Comparison of ENCODE assay signal across 13 mouse cellular contexts in the genomic region with DNA sequence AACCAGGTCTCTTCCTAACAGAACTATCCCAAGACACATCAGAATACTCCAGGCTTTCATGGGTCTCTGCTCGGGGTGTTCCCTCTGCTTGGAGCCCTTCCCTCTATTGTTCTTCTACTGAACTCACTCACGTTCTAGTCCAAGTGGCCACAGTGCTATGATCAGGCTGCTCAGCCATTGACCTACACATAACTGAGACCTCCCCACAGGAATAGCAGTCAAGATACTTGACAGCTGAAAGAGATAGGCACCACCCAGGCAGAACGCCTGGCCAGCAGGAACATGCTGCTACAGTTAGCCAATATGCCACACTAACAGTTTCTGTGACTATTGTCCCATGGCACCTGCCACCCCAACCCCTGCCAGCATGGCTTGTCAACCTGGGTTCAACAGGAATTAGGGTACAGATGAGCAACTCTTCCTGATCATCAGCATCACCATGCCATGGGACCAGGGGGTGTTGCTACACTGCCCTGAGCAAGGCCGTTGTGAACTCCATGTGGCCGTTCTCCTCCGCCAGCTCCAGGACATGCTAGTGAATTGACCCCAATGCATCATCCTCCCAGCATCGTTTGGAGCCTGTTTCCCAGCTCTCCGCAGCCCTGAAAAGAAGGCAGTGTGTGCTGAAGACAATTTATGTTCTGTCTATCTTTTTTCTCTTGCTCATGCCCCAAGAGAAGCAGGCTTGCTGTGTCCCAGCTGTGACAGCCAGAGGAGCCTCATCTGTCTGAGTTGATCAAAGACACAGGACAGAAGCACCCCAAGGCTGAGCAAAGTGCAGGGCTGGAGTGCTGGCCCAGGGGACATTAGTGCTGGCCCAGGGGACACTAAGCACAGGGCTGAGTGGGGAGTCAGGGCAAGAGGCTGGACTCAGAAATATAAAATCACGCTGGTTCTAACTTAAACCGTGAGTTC. TPM values are rescaled to one million over a fixed set of nuclear protein-coding genes. Genes with fewer than 3 reads are reported as not detected.
A peak's percentile ranks its signal among the peaks of the same experiment; 100 is the strongest.
DNase-seq lines count a peak whose midpoint lies in the region; ATAC-seq and TF ChIP-seq lines count a peak whose summit lies in the region.
"Had no signal": no experiment of that assay in that cellular context is flagged by ENCODE, and none has a peak within 500 bp of the region (broad histone marks: within the 10 kb centered on the region; RNA-seq: fewer than 3 reads in every experiment).

No protein-coding gene starts in this region.

- no peaks in the 10 kb centered on the region for H3K27me3 ChIP-seq in kidney, embryonic 15.5 days
- H3K27me3 ChIP-seq in midbrain, embryonic 10.5 days (ENCODE audit: low read depth, poor library complexity, severe bottlenecking) = no peaks in the 10 kb centered on the region
- no peaks in the 10 kb centered on the region for H3K27me3 ChIP-seq in midbrain, embryonic 11.5 days (ENCODE audit: control insufficient read depth, insufficient read depth, low read length)

- no peak overlapping the region for H3K9ac ChIP-seq in kidney, embryonic 15.5 days
- H3K9ac ChIP-seq in midbrain, embryonic 11.5 days (ENCODE audit: low read length) = no peak overlapping the region
- H3K9ac ChIP-seq: lung, embryonic 14.5 days had no signal

- no peak for DNase-seq in gastrocnemius, adult 2 months
- DNase-seq in gastrocnemius, postnatal 10 days = no peak
- DNase-seq in kidney, adult 8-10 months = no peak
- no peak for DNase-seq in midbrain, embryonic 10.5 days (ENCODE audit: low spot score)
- DNase-seq in midbrain, embryonic 11.5 days (ENCODE audit: low spot score, missing footprints) = no peak
- DNase-seq in mesoderm, embryonic 11.5 days (ENCODE audit: low read depth, low spot score) = peak; percentile 43
- no peak for DNase-seq in B cell, adult 2 months
- DNase-seq: cerebellum, adult 2 months; gastrocnemius, postnatal 36 days; lung, embryonic 14.5 days had no signal

- TF ChIP-seq CTCF in gastrocnemius, adult 2 months (IDR thresholded peaks at IDR 0.05) = no peak

- H3K36me3 ChIP-seq in kidney, embryonic 15.5 days = no peaks in the 10 kb centered on the region
- H3K36me3 ChIP-seq in midbrain, embryonic 10.5 days = no peaks in the 10 kb centered on the region
- H3K36me3 ChIP-seq in midbrain, embryonic 11.5 days (ENCODE audit: control insufficient read depth, insufficient read depth, low read length) = no peaks in the 10 kb centered on the region

- ATAC-seq in kidney, embryonic 15.5 days (replicated peaks; ENCODE audit: low FRiP score) = no peak; the same call in 1 of the 2 replicates
- no peak for ATAC-seq in midbrain, embryonic 11.5 days (ENCODE audit: low FRiP score)
- ATAC-seq: forebrain, embryonic 14.5 days; inflammation-experienced regulatory T-cells, adult 6 months had no signal

- H3K4me1 ChIP-seq in kidney, embryonic 15.5 days = peaks cover 39% of the 10 kb centered on the region
- H3K4me1 ChIP-seq in midbrain, embryonic 10.5 days = peaks cover 28% of the 10 kb centered on the region
- H3K4me1 ChIP-seq in midbrain, embryonic 11.5 days (ENCODE audit: control insufficient read depth, insufficient read depth, low read length) = no peaks in the 10 kb centered on the region

- 39% methylated on average over 10 of the region's 10 CpGs for WGBS in kidney, embryonic 15.5 days
- 83% methylated on average over 10 of the region's 10 CpGs for WGBS in midbrain, embryonic 10.5 days
- WGBS in midbrain, embryonic 11.5 days = 79% methylated on average over 10 of the region's 10 CpGs

- H3K4me3 ChIP-seq in gastrocnemius, adult 2 months = no peak overlapping the region
- no peak overlapping the region for H3K4me3 ChIP-seq in kidney, embryonic 15.5 days (replicated peaks)
- H3K4me3 ChIP-seq in midbrain, embryonic 10.5 days = no peak overlapping the region
- H3K4me3 ChIP-seq in midbrain, embryonic 11.5 days (ENCODE audit: low read depth, low read length) = no peak overlapping the region

- H3K9me3 ChIP-seq in kidney, embryonic 15.5 days (replicated peaks) = no peaks in the 10 kb centered on the region
- H3K9me3 ChIP-seq in midbrain, embryonic 10.5 days (replicated peaks) = no peaks in the 10 kb centered on the region
- H3K9me3 ChIP-seq in midbrain, embryonic 11.5 days (ENCODE audit: control insufficient read depth, low read length) = no peaks in the 10 kb centered on the region

- peak overlapping the region; percentile 63 for H3K27ac ChIP-seq in gastrocnemius, adult 2 months
- peak overlapping the region; percentile 45; the same call in 1 of the 2 replicates for H3K27ac ChIP-seq in kidney, embryonic 15.5 days
- peak overlapping the region; percentile 35 for H3K27ac ChIP-seq in midbrain, embryonic 10.5 days (replicated peaks)
- no peak overlapping the region for H3K27ac ChIP-seq in midbrain, embryonic 11.5 days (ENCODE audit: low read depth, low read length)

- H3K4me2 ChIP-seq in kidney, embryonic 15.5 days = no peak overlapping the region
- H3K4me2 ChIP-seq in midbrain, embryonic 11.5 days = no peak overlapping the region
- H3K4me2 ChIP-seq: lung, embryonic 14.5 days had no signal

- intact Hi-C loops in gastrocnemius, adult 2 months (cut with DNase I) = loop anchor here (5.0 kb wide), 1 partner anchor 36 kb away; no protein-coding TSS in a partner anchor

RNA-seq across cellular contexts. Expression of gene Galnt18, which starts 41.1 kb away (rescaled TPM):
- total RNA-seq in gastrocnemius, adult 2 months (2021) = 1 to 10 TPM; 3.1 to 4.4 TPM
- 10 to 100 TPM in 1 of 2 experiments, 1 to 10 TPM in 1; 9.6 to 10.0 TPM for total RNA-seq in gastrocnemius, postnatal 10 days (2021)
- 29.2 and 31.8 TPM in 2 replicates for polyA plus RNA-seq in kidney, embryonic 15.5 days (2015; fragmentation: Nextera tagmentation; extraction: Ambion mirVana)
- polyA plus RNA-seq in midbrain, embryonic 10.5 days (2016; fragmentation: Nextera tagmentation; extraction: Ambion mirVana) = 6.6 and 6.8 TPM in 2 replicates
- 4.1 and 4.4 TPM in 2 replicates for polyA plus RNA-seq in midbrain, embryonic 11.5 days (2014; fragmentation: Nextera tagmentation; extraction: Ambion mirVana)
- polyA plus RNA-seq: inflammation-experienced regulatory T-cells, adult 6 months had no signal
